9 mouse cellular contexts compared by ENCODE assay signal in genomic region chr12:85545718-85546117, GRCm38 (mm10). TPM values are rescaled to one million over a fixed set of nuclear protein-coding genes. Genes with fewer than 3 reads are reported as not detected.
DNase-seq lines count a peak whose midpoint lies in the region; ATAC-seq lines count a peak whose summit lies in the region.
"Had no signal": no experiment of that assay in that cellular context is flagged by ENCODE, and none has a peak within 500 bp of the region (broad histone marks: within the 10 kb centered on the region; RNA-seq: fewer than 3 reads in every experiment).

No protein-coding gene starts in this region.

- H3K4me3 ChIP-seq in liver, embryonic 16.5 days (ENCODE audit: low read depth, low read length), result no peak overlapping the region
- no peak overlapping the region for H3K4me3 ChIP-seq in limb, embryonic 12.5 days (replicated peaks)

- H3K9me3 ChIP-seq in liver, embryonic 16.5 days (replicated peaks; ENCODE audit: control insufficient read depth, low read length), result no peaks in the 10 kb centered on the region
- H3K9me3 ChIP-seq in limb, embryonic 12.5 days, result no peaks in the 10 kb centered on the region

- H3K4me2 ChIP-seq in liver, embryonic 16.5 days (ENCODE audit: low read depth, low read length), result no peak overlapping the region
- H3K4me2 ChIP-seq in limb, embryonic 12.5 days, result no peak overlapping the region

- no peaks in the 10 kb centered on the region; the same call in 1 of the 2 replicates for H3K4me1 ChIP-seq in liver, embryonic 16.5 days (ENCODE audit: control insufficient read depth, low read depth, low read length)
- H3K4me1 ChIP-seq in limb, embryonic 12.5 days (replicated peaks), result peaks cover 34% of the 10 kb centered on the region

- H3K9ac ChIP-seq in liver, embryonic 16.5 days (ENCODE audit: low read depth, low read length), result no peak overlapping the region
- no peak overlapping the region for H3K9ac ChIP-seq in limb, embryonic 12.5 days (replicated peaks)

- H3K27ac ChIP-seq in liver, embryonic 16.5 days (ENCODE audit: low read length), result no peak overlapping the region
- peak overlapping the region; percentile 2; the same call in 1 of the 2 replicates for H3K27ac ChIP-seq in limb, embryonic 12.5 days

- H3K36me3 ChIP-seq in liver, embryonic 16.5 days (ENCODE audit: control insufficient read depth, insufficient read depth), result no peaks in the 10 kb centered on the region
- H3K36me3 ChIP-seq in limb, embryonic 12.5 days, result no peaks in the 10 kb centered on the region

- WGBS in liver, embryonic 16.5 days (ENCODE audit: insufficient replicate concordance), result 32% methylated on average over 10 of the region's 10 CpGs
- 69% methylated on average over 10 of the region's 10 CpGs for WGBS in limb, embryonic 12.5 days

- no peak for DNase-seq in liver
- DNase-seq in T-cell, adult 2 months (ENCODE audit: low spot score), result peak; percentile 43
- peak; percentile 79 for DNase-seq in thymus, postnatal 14 days
- no peak for DNase-seq in left cerebral cortex, postnatal 25 days (ENCODE audit: low spot score in 2 of 2)
- DNase-seq in lung, postnatal 4 days, result no peak
- DNase-seq: kidney, postnatal 4 days; lung, postnatal 14 days had no signal

- intact Hi-C loops in left cerebral cortex, postnatal 25 days (cut with DNase I), result no loop called here

- H3K27me3 ChIP-seq in liver, embryonic 16.5 days (ENCODE audit: control insufficient read depth, insufficient read depth, low read depth, low read length), result no peaks in the 10 kb centered on the region
- no peaks in the 10 kb centered on the region for H3K27me3 ChIP-seq in limb, embryonic 12.5 days

- ATAC-seq in liver, embryonic 16.5 days (ENCODE audit: low read depth), result 0 out of 2 replicates have a peak, but pooled peaks have one; percentile 32
- no peak for ATAC-seq in limb, embryonic 12.5 days (ENCODE audit: insufficient number of reproducible peaks, insufficient read depth, low FRiP score, low TSS enrichment, low read depth)

RNA-seq across cellular contexts. Expression of gene Jdp2, which starts 53.1 kb away (rescaled TPM):
- 0.12 TPM in 1 of 2 replicates, not detected in the other for polyA plus RNA-seq in liver, embryonic 16.5 days (2015; fragmentation: Nextera tagmentation; extraction: Ambion mirVana)
- polyA plus RNA-seq in limb, embryonic 12.5 days (2016; fragmentation: Nextera tagmentation; extraction: Ambion mirVana), result 0.87 and 1.1 TPM in 2 replicates
- total RNA-seq in left cerebral cortex, postnatal 25 days (2021), result 10 to 100 TPM; 66.6 to 75.2 TPM

Comparison
In these comparisons a context has a peak if more than half of its experiments do, and no peak if none do; other contexts are left out.
1. DNase-seq: peak in T-cell, adult 2 months (single experiment) and thymus, postnatal 14 days (single experiment); none in liver (single experiment), left cerebral cortex, postnatal 25 days (0 of 2) and lung, postnatal 4 days (0 of 2).